In the genomic region with DNA sequence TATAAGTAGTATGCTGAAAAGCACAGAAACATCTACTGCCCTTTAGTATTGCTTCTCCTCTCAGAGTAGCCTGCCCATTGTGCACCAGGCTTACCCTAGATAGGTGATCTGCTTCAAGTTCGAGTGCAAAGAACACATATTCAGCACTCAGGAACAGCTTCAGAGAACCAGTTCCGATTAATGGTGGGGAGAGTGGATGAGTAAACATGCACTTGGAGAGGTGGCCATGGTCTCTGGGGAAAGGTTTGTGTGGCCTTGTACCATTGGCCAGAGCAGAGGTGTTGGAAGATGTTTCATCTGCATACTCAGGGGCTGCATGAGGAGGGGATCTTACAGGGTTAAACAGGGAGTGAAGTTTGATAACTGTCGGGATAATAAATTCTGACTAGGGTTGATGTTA, we compare ENCODE assay signal across 25 mouse cellular contexts. TPM values are rescaled to one million over a fixed set of nuclear protein-coding genes. Genes with fewer than 3 reads are reported as not detected.
A peak's percentile ranks its signal among the peaks of the same experiment; 100 is the strongest.
DNase-seq lines count a peak whose midpoint lies in the region; ATAC-seq and TF ChIP-seq lines count a peak whose summit lies in the region.
"Had no signal": no experiment of that assay in that cellular context is flagged by ENCODE, and none has a peak within 500 bp of the region (broad histone marks: within the 10 kb centered on the region; RNA-seq: fewer than 3 reads in every experiment).

No protein-coding gene starts in this region.

- H3K27me3 ChIP-seq in lung, embryonic 14.5 days (ENCODE audit: insufficient read depth, low read length) = no peaks in the 10 kb centered on the region
- H3K27me3 ChIP-seq in lung, embryonic 16.5 days (ENCODE audit: control insufficient read depth, insufficient read depth, low read depth, low read length) = no peaks in the 10 kb centered on the region
- H3K27me3 ChIP-seq in midbrain, embryonic 11.5 days (ENCODE audit: control insufficient read depth, insufficient read depth, low read length) = no peaks in the 10 kb centered on the region
- no peaks in the 10 kb centered on the region for H3K27me3 ChIP-seq in midbrain, embryonic 10.5 days (ENCODE audit: low read depth, poor library complexity, severe bottlenecking)
- H3K27me3 ChIP-seq: CH12.LX; embryonic facial prominence, embryonic 12.5 days; forebrain, embryonic 13.5 days; forebrain, embryonic 15.5 days; Patski had no signal

- WGBS in lung, embryonic 14.5 days = 52% methylated on average over 3 of the region's 3 CpGs
- 54% methylated on average over 3 of the region's 3 CpGs for WGBS in lung, embryonic 16.5 days
- WGBS in midbrain, embryonic 11.5 days = 76% methylated on average over 3 of the region's 3 CpGs
- 86% methylated on average over 3 of the region's 3 CpGs for WGBS in midbrain, embryonic 10.5 days

- no peak for DNase-seq in lung, embryonic 14.5 days
- no peak for DNase-seq in lung, postnatal 4 days
- DNase-seq in lung, postnatal 25 days (ENCODE audit: low spot score) = no peak
- peak; percentile 28 for DNase-seq in midbrain, embryonic 11.5 days (ENCODE audit: low spot score, missing footprints)
- no peak for DNase-seq in midbrain, embryonic 10.5 days (ENCODE audit: low spot score)
- DNase-seq: adrenal gland, adult 8-10 months; adrenal gland, postnatal 14 days; adrenal gland, postnatal 36 days; B cell, adult 2 months; cerebellum, adult 11-12 months; cerebellum, adult 2 months; cerebellum, adult 9-10 months; cerebellum, postnatal 10 days; cerebellum, postnatal 25 days had no signal

- ATAC-seq in lung, embryonic 14.5 days (ENCODE audit: insufficient read depth) = peak; percentile 55; the same call in 1 of the 2 replicates
- peak; percentile 66 for ATAC-seq in lung, embryonic 16.5 days (ENCODE audit: low read depth)
- ATAC-seq in midbrain, embryonic 11.5 days (ENCODE audit: low FRiP score) = no peak
- ATAC-seq: activated CD4-positive, CD25-positive, alpha-beta regulatory T cell, adult 4 months; CD4-positive, CD25-positive, alpha-beta regulatory T cell, adult 4 months; forebrain, embryonic 13.5 days; forebrain, embryonic 15.5 days; Patski had no signal

- no peaks in the 10 kb centered on the region for H3K36me3 ChIP-seq in lung, embryonic 14.5 days (ENCODE audit: insufficient read depth)
- no peaks in the 10 kb centered on the region for H3K36me3 ChIP-seq in lung, embryonic 16.5 days (ENCODE audit: control insufficient read depth, insufficient read depth, low read length)
- H3K36me3 ChIP-seq in midbrain, embryonic 11.5 days (ENCODE audit: control insufficient read depth, insufficient read depth, low read length) = no peaks in the 10 kb centered on the region
- no peaks in the 10 kb centered on the region for H3K36me3 ChIP-seq in midbrain, embryonic 10.5 days
- H3K36me3 ChIP-seq: embryonic facial prominence, embryonic 10.5 days; embryonic facial prominence, embryonic 12.5 days; forebrain, embryonic 15.5 days; G1E had no signal

- H3K9me3 ChIP-seq in lung, embryonic 14.5 days (ENCODE audit: low read depth, low read length) = no peaks in the 10 kb centered on the region
- H3K9me3 ChIP-seq in lung, embryonic 16.5 days (ENCODE audit: control insufficient read depth, low read length) = no peaks in the 10 kb centered on the region
- no peaks in the 10 kb centered on the region for H3K9me3 ChIP-seq in midbrain, embryonic 11.5 days (ENCODE audit: control insufficient read depth, low read length)
- H3K9me3 ChIP-seq in midbrain, embryonic 10.5 days (replicated peaks) = no peaks in the 10 kb centered on the region
- H3K9me3 ChIP-seq: embryonic facial prominence, embryonic 10.5 days; embryonic facial prominence, embryonic 12.5 days; forebrain, embryonic 13.5 days; forebrain, embryonic 15.5 days; G1E had no signal

- no peaks in the 10 kb centered on the region for H3K4me1 ChIP-seq in lung, embryonic 14.5 days (ENCODE audit: insufficient read depth)
- H3K4me1 ChIP-seq in lung, embryonic 16.5 days (replicated peaks; ENCODE audit: control insufficient read depth, insufficient read depth, low read length) = peaks cover 8% of the 10 kb centered on the region; the same call in 1 of the 2 replicates
- no peaks in the 10 kb centered on the region for H3K4me1 ChIP-seq in midbrain, embryonic 11.5 days (ENCODE audit: control insufficient read depth, insufficient read depth, low read length)
- H3K4me1 ChIP-seq in midbrain, embryonic 10.5 days = no peaks in the 10 kb centered on the region
- H3K4me1 ChIP-seq: embryonic facial prominence, embryonic 12.5 days had no signal

- H3K27ac ChIP-seq in lung, embryonic 14.5 days (ENCODE audit: low read depth) = no peak overlapping the region
- no peak overlapping the region for H3K27ac ChIP-seq in lung, embryonic 16.5 days (ENCODE audit: low read length)
- no peak overlapping the region for H3K27ac ChIP-seq in midbrain, embryonic 11.5 days (ENCODE audit: low read depth, low read length)
- H3K27ac ChIP-seq in midbrain, embryonic 10.5 days (replicated peaks) = no peak overlapping the region
- H3K27ac ChIP-seq: embryonic facial prominence, embryonic 10.5 days; embryonic facial prominence, embryonic 12.5 days; forebrain, embryonic 13.5 days; forebrain, embryonic 15.5 days had no signal

- no peak overlapping the region for H3K9ac ChIP-seq in lung, embryonic 14.5 days
- H3K9ac ChIP-seq in lung, embryonic 16.5 days (ENCODE audit: low read length) = no peak overlapping the region
- no peak overlapping the region for H3K9ac ChIP-seq in midbrain, embryonic 11.5 days (ENCODE audit: low read length)
- H3K9ac ChIP-seq: embryonic facial prominence, embryonic 12.5 days; forebrain, embryonic 13.5 days; forebrain, embryonic 15.5 days had no signal

- no peak for TF ChIP-seq CTCF in lung, embryonic 14.5 days (IDR thresholded peaks at IDR 0.05; ENCODE audit: low read depth)

- H3K4me2 ChIP-seq in lung, embryonic 14.5 days = no peak overlapping the region
- H3K4me2 ChIP-seq in lung, embryonic 16.5 days (ENCODE audit: low read depth, low read length) = no peak overlapping the region
- H3K4me2 ChIP-seq in midbrain, embryonic 11.5 days = no peak overlapping the region
- H3K4me2 ChIP-seq: embryonic facial prominence, embryonic 12.5 days; forebrain, embryonic 13.5 days; forebrain, embryonic 15.5 days had no signal

- no peak overlapping the region for H3K4me3 ChIP-seq in lung, embryonic 14.5 days (ENCODE audit: low read depth, low read length)
- no peak overlapping the region for H3K4me3 ChIP-seq in lung, embryonic 16.5 days (ENCODE audit: low read length)
- H3K4me3 ChIP-seq in midbrain, embryonic 11.5 days (ENCODE audit: low read depth, low read length) = no peak overlapping the region
- H3K4me3 ChIP-seq in midbrain, embryonic 10.5 days = no peak overlapping the region
- H3K4me3 ChIP-seq: embryonic facial prominence, embryonic 10.5 days; embryonic facial prominence, embryonic 12.5 days; forebrain, embryonic 13.5 days; forebrain, embryonic 15.5 days had no signal

RNA-seq across cellular contexts. Expression of gene Sucnr1, which starts 39.8 kb away (rescaled TPM):
- polyA plus RNA-seq in lung, embryonic 14.5 days (2014; fragmentation: Nextera tagmentation; extraction: Ambion mirVana) = not detected in 2 replicates
- polyA plus RNA-seq in lung, embryonic 16.5 days (2015; fragmentation: Nextera tagmentation; extraction: Ambion mirVana) = not detected in 2 replicates
- 0.14 and 0.18 TPM in 2 replicates for polyA plus RNA-seq in midbrain, embryonic 11.5 days (2014; fragmentation: Nextera tagmentation; extraction: Ambion mirVana)
- not detected in 2 replicates for polyA plus RNA-seq in midbrain, embryonic 10.5 days (2016; fragmentation: Nextera tagmentation; extraction: Ambion mirVana)
- polyA plus RNA-seq: activated CD4-positive, CD25-positive, alpha-beta regulatory T cell, adult 4 months; CD4-positive, CD25-positive, alpha-beta regulatory T cell, adult 4 months; embryonic facial prominence, embryonic 10.5 days; embryonic facial prominence, embryonic 12.5 days; forebrain, embryonic 11.5 days; forebrain, embryonic 13.5 days; forebrain, embryonic 15.5 days; G1E; Patski had no signal
